Mouse (Mus musculus): Measurements from ENCODE around the gene Adam22. TPM values are rescaled to one million over a fixed set of nuclear protein-coding genes. Genes with fewer than 3 reads are reported as not detected.

Adam22 gene
- polyA plus RNA-seq, 1 experiment from 2014 or later: 8.1 TPM

GRCm38 (mm10) chr5:8362361-8362760 is 5.6 kb downstream of the Adam22 start:
- no peak overlapping the region for H3K4me3 ChIP-seq
- DNase-seq (ENCODE audit: low spot score): no peak
- no peaks in the 10 kb centered on the region for H3K9me3 ChIP-seq
- H3K27me3 ChIP-seq (replicated peaks; ENCODE audit: low read depth, poor library complexity, severe bottlenecking): peaks cover 12% of the 10 kb centered on the region; the same call in 1 of the 2 replicates
- H3K36me3 ChIP-seq (replicated peaks): no peaks in the 10 kb centered on the region
- WGBS: 55% methylated on average over 1 of the region's 1 CpGs
- peaks cover 15% of the 10 kb centered on the region for H3K4me1 ChIP-seq
- no peak overlapping the region for H3K27ac ChIP-seq (replicated peaks)

GRCm38 (mm10) chr5:8357677-8358076 is 10.3 kb downstream of the Adam22 start:
- H3K36me3 ChIP-seq (replicated peaks): no peaks in the 10 kb centered on the region
- WGBS: 87% methylated on average over 8 of the region's 8 CpGs
- no peak overlapping the region for H3K27ac ChIP-seq (replicated peaks)
- H3K4me3 ChIP-seq: no peak overlapping the region
- H3K4me1 ChIP-seq: peaks cover 13% of the 10 kb centered on the region
- no peaks in the 10 kb centered on the region for H3K9me3 ChIP-seq
- DNase-seq (ENCODE audit: low spot score): no peak
- no peaks in the 10 kb centered on the region for H3K27me3 ChIP-seq (replicated peaks; ENCODE audit: low read depth, poor library complexity, severe bottlenecking)

GRCm38 (mm10) chr5:8356885-8357651 is 10.9 kb downstream of the Adam22 start:
- Histone ChIP-seq H3K4me1 (peaks cover 13% of the 10 kb centered on the region), H3K36me3 (replicated peaks) (no peaks in the 10 kb centered on the region), H3K27ac (replicated peaks) (no peak overlapping the region), H3K4me3 (no peak overlapping the region), H3K27me3 (replicated peaks; ENCODE audit: low read depth, poor library complexity, severe bottlenecking) (no peaks in the 10 kb centered on the region), H3K9me3 (no peaks in the 10 kb centered on the region)
- 64% methylated on average over 13 of the region's 13 CpGs for WGBS
- DNase-seq (ENCODE audit: low spot score): no peak

DNA sequence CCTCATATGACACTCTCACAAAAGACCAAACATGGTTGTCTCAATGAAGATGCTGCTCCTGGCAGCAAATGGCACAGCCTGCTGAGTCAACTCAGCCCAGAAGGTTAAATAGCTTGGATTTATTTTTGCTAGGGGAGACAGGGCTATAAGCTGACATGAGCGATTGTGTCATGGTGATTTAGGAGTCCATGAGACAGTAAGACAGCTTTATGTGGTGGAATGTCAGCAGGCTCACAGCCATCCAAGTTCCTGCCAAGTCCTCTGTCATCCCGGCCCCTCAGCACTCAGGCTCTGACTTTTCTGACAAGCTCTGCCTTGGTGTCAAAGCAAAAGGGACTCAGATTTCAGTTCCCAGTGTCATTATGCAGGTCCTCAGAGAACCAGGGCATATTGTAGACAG is 11.6 kb downstream of the Adam22 start:
- Histone ChIP-seq H3K36me3 (replicated peaks) (no peaks in the 10 kb centered on the region), H3K9me3 (no peaks in the 10 kb centered on the region), H3K4me3 (no peak overlapping the region), H3K4me1 (peaks cover 13% of the 10 kb centered on the region), H3K27ac (replicated peaks) (no peak overlapping the region), H3K27me3 (replicated peaks; ENCODE audit: low read depth, poor library complexity, severe bottlenecking) (no peaks in the 10 kb centered on the region)
- WGBS: 59% methylated on average over 2 of the region's 2 CpGs
- DNase-seq (ENCODE audit: low spot score): no peak

GRCm38 (mm10) chr5:8349557-8349956 is 18.4 kb downstream of the Adam22 start:
- no peaks in the 10 kb centered on the region for H3K36me3 ChIP-seq (replicated peaks)
- 71% methylated on average over 10 of the region's 10 CpGs for WGBS
- no peaks in the 10 kb centered on the region for H3K9me3 ChIP-seq
- H3K4me1 ChIP-seq: no peaks in the 10 kb centered on the region
- no peaks in the 10 kb centered on the region for H3K27me3 ChIP-seq (replicated peaks; ENCODE audit: low read depth, poor library complexity, severe bottlenecking)
- no peak for DNase-seq (ENCODE audit: low spot score)
- no peak overlapping the region for H3K27ac ChIP-seq (replicated peaks)
- H3K4me3 ChIP-seq: no peak overlapping the region

DNA sequence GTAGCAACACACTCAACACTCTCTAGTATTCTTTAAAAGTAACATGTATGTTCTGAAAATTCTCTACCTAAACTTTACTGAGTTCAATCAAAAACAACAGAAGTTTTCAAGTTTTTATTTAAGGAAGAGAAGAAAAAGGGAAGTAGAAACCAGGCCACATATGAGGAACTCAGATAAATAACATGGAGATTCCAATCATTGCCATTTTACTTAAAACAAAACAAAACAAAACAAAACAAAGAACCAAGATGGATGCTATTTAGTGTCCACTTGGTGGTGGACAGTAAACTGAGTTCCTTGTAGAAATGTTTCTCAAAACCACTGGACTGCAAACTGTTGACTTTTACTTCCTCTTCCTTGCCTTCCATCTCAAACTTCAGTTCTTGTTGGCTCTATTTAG is 21.6 kb downstream of the Adam22 start:
- no peaks in the 10 kb centered on the region for H3K27me3 ChIP-seq (replicated peaks; ENCODE audit: low read depth, poor library complexity, severe bottlenecking)
- no peaks in the 10 kb centered on the region for H3K36me3 ChIP-seq (replicated peaks)
- no peak for DNase-seq (ENCODE audit: low spot score)
- H3K4me1 ChIP-seq: no peaks in the 10 kb centered on the region
- H3K4me3 ChIP-seq: no peak overlapping the region
- H3K27ac ChIP-seq (replicated peaks): no peak overlapping the region
- H3K9me3 ChIP-seq: no peaks in the 10 kb centered on the region

GRCm38 (mm10) chr5:8343296-8343695 is 24.7 kb downstream of the Adam22 start:
- WGBS: 88% methylated on average over 3 of the region's 3 CpGs
- no peak overlapping the region for H3K4me3 ChIP-seq
- H3K9me3 ChIP-seq: no peaks in the 10 kb centered on the region
- no peaks in the 10 kb centered on the region for H3K4me1 ChIP-seq
- H3K27me3 ChIP-seq (replicated peaks; ENCODE audit: low read depth, poor library complexity, severe bottlenecking): no peaks in the 10 kb centered on the region
- no peaks in the 10 kb centered on the region for H3K36me3 ChIP-seq (replicated peaks)
- no peak for DNase-seq (ENCODE audit: low spot score)
- no peak overlapping the region for H3K27ac ChIP-seq (replicated peaks)

DNA sequence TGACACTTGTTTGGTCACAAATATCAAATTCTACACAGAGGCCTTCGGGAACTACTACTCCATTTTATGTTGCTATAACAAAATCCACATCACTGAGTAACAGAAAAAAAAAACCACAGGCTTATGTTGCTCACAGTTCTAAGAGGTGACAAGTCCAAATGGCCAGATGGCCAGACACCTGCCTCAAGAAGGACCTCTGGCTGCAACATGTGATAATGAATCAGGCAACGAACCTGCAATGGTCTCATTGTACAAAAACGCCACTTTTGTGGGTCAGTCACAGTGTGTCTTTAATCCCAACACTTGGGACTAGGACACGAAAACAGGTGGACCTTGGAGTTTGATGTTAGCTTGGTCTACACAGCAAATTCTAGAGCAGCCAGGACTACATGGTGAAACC is 26.3 kb downstream of the Adam22 start:
- 92% methylated on average over 4 of the region's 4 CpGs for WGBS
- Histone ChIP-seq H3K36me3 (replicated peaks) (no peaks in the 10 kb centered on the region), H3K27me3 (replicated peaks; ENCODE audit: low read depth, poor library complexity, severe bottlenecking) (no peaks in the 10 kb centered on the region), H3K4me3 (no peak overlapping the region), H3K27ac (replicated peaks) (no peak overlapping the region), H3K9me3 (no peaks in the 10 kb centered on the region), H3K4me1 (no peaks in the 10 kb centered on the region)
- no peak for DNase-seq (ENCODE audit: low spot score)

GRCm38 (mm10) chr5:8327645-8328269 is 40.2 kb downstream of the Adam22 start:
- Histone ChIP-seq H3K4me3 (no peak overlapping the region), H3K9me3 (no peaks in the 10 kb centered on the region), H3K27ac (replicated peaks) (no peak overlapping the region), H3K4me1 (no peaks in the 10 kb centered on the region), H3K36me3 (replicated peaks) (no peaks in the 10 kb centered on the region), H3K27me3 (replicated peaks; ENCODE audit: low read depth, poor library complexity, severe bottlenecking) (no peaks in the 10 kb centered on the region)
- DNase-seq (ENCODE audit: low spot score): no peak
- 83% methylated on average over 4 of the region's 4 CpGs for WGBS

GRCm38 (mm10) chr5:8326671-8327070 is 41.3 kb downstream of the Adam22 start:
- 67% methylated on average over 5 of the region's 5 CpGs for WGBS
- no peaks in the 10 kb centered on the region for H3K36me3 ChIP-seq (replicated peaks)
- no peaks in the 10 kb centered on the region for H3K27me3 ChIP-seq (replicated peaks; ENCODE audit: low read depth, poor library complexity, severe bottlenecking)
- no peak overlapping the region for H3K4me3 ChIP-seq
- no peaks in the 10 kb centered on the region for H3K9me3 ChIP-seq
- H3K27ac ChIP-seq (replicated peaks): no peak overlapping the region
- DNase-seq (ENCODE audit: low spot score): no peak
- H3K4me1 ChIP-seq: no peaks in the 10 kb centered on the region

GRCm38 (mm10) chr5:8312324-8312723 is 55.6 kb downstream of the Adam22 start:
- no peaks in the 10 kb centered on the region for H3K9me3 ChIP-seq
- DNase-seq (ENCODE audit: low spot score): no peak
- WGBS: 94% methylated on average over 2 of the region's 2 CpGs
- no peaks in the 10 kb centered on the region for H3K36me3 ChIP-seq (replicated peaks)
- H3K4me1 ChIP-seq: no peaks in the 10 kb centered on the region
- no peak overlapping the region for H3K27ac ChIP-seq (replicated peaks)
- no peak overlapping the region for H3K4me3 ChIP-seq
- no peaks in the 10 kb centered on the region for H3K27me3 ChIP-seq (replicated peaks; ENCODE audit: low read depth, poor library complexity, severe bottlenecking)

DNA sequence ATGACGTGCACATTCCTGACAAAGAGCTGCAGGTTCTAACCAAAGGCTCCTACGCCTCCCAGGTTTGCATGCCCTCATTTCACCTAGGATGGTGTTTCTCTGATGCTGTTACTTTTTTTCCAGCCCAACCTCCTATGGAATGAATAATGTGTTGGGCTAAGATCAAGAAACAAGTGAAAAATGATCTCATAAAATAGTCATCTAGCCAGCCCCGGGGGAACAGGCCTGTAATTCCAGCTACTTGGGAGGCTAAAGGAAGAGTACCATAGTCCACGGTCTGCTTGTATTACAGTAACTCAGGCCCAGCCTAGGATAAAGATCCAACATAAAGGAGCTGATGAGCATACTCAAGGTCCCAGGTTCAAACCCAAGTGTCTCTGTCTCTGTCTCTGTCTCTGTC is 57.1 kb downstream of the Adam22 start:
- WGBS: 76% methylated on average over 4 of the region's 4 CpGs
- H3K27ac ChIP-seq (replicated peaks): no peak overlapping the region
- DNase-seq (ENCODE audit: low spot score): no peak
- no peaks in the 10 kb centered on the region for H3K27me3 ChIP-seq (replicated peaks; ENCODE audit: low read depth, poor library complexity, severe bottlenecking)
- H3K9me3 ChIP-seq: no peaks in the 10 kb centered on the region
- H3K4me1 ChIP-seq: no peaks in the 10 kb centered on the region
- no peak overlapping the region for H3K4me3 ChIP-seq
- no peaks in the 10 kb centered on the region for H3K36me3 ChIP-seq (replicated peaks)

GRCm38 (mm10) chr5:8297719-8298419 is 70.1 kb downstream of the Adam22 start:
- 51% methylated on average over 10 of the region's 10 CpGs for WGBS
- no peaks in the 10 kb centered on the region for H3K36me3 ChIP-seq (replicated peaks)
- peak; percentile 45 for DNase-seq (ENCODE audit: low spot score)
- peaks cover 13% of the 10 kb centered on the region for H3K4me1 ChIP-seq
- H3K9me3 ChIP-seq: no peaks in the 10 kb centered on the region
- H3K27me3 ChIP-seq (replicated peaks; ENCODE audit: low read depth, poor library complexity, severe bottlenecking): no peaks in the 10 kb centered on the region
- H3K4me3 ChIP-seq: no peak overlapping the region
- H3K27ac ChIP-seq (replicated peaks): peak overlapping the region; percentile 35; the same call in 1 of the 2 replicates

All from embryonic facial prominence, embryonic 10.5 days (tissue).